Mouse (Mus musculus): ENCODE measurements around the gene Pbrm1.

GRCm38 (mm10) chr14:31138219-31138896, 119.4 kb downstream of the Pbrm1 start:
- TF ChIP-seq TCF12 (IDR thresholded peaks at IDR 0.05; ENCODE audit: low read depth, low read length) (no peak), CTCF (IDR thresholded peaks at IDR 0.05 in 2 of 3, conservative IDR thresholded peaks at IDR 0.05 in 1 of 3; ENCODE audit: control insufficient read depth in 1 of 3, insufficient read depth in 1 of 3, low read depth in 2 of 3, low read length in 3 of 3, poor library complexity in 1 of 3, severe bottlenecking in 1 of 3) (no peak), ZKSCAN1 (IDR thresholded peaks at IDR 0.05; ENCODE audit: low read depth, low read length) (no peak), CHD2 (IDR thresholded peaks at IDR 0.05; ENCODE audit: low read length) (no peak), RAD21 (IDR thresholded peaks at IDR 0.05; ENCODE audit: low read depth, low read length) (no peak)

Data from MEL (cell line).